Comparison of ENCODE assay signal across 8 mouse cellular contexts in genomic region chr9:53384873-53385272, GRCm38 (mm10). TPM values are rescaled to one million over a fixed set of nuclear protein-coding genes. Genes with fewer than 3 reads are reported as not detected.
DNase-seq lines count a peak whose midpoint lies in the region; ATAC-seq and TF ChIP-seq lines count a peak whose summit lies in the region.

No protein-coding gene starts in this region.

- DNase-seq in adrenal gland, postnatal 10 days, result peak; percentile 28
- DNase-seq in adrenal gland, postnatal 25 days, result no peak
- no peak for DNase-seq in lung, postnatal 0 days (ENCODE audit: low spot score)
- DNase-seq in lung, postnatal 25 days (ENCODE audit: low spot score), result no peak
- no peak for DNase-seq in embryo, embryonic 9.5 days (ENCODE audit: extremely low spot score)
- DNase-seq in thymus, postnatal 25 days, result no peak

- peak; percentile 3 for ATAC-seq in lung, postnatal 0 days
- peak; percentile 26 for ATAC-seq in intestine, postnatal 0 days
- ATAC-seq in neural tube, embryonic 14.5 days (ENCODE audit: low read depth), result peak; percentile 10; the same call in 1 of the 2 replicates

- no peaks in the 10 kb centered on the region for H3K36me3 ChIP-seq in lung, postnatal 0 days (ENCODE audit: insufficient read depth, low read length)
- peaks cover 7% of the 10 kb centered on the region; the same call in 1 of the 2 replicates for H3K36me3 ChIP-seq in intestine, postnatal 0 days (ENCODE audit: control insufficient read depth, insufficient read depth)
- H3K36me3 ChIP-seq in neural tube, embryonic 14.5 days (ENCODE audit: control insufficient read depth, insufficient read depth, low read length), result no peaks in the 10 kb centered on the region

- 5% methylated on average over 8 of the region's 8 CpGs for WGBS in lung, postnatal 0 days
- 4% methylated on average over 8 of the region's 8 CpGs for WGBS in intestine, postnatal 0 days
- WGBS in neural tube, embryonic 14.5 days, result 14% methylated on average over 8 of the region's 8 CpGs

- H3K4me1 ChIP-seq in lung, postnatal 0 days (ENCODE audit: insufficient read depth, low read depth, low read length), result peaks cover 5% of the 10 kb centered on the region
- H3K4me1 ChIP-seq in intestine, postnatal 0 days (replicated peaks; ENCODE audit: control insufficient read depth, insufficient read depth, low read length), result 0 out of 2 replicates have a peak, but pooled peaks cover 7% of the 10 kb centered on the region
- no peaks in the 10 kb centered on the region for H3K4me1 ChIP-seq in neural tube, embryonic 14.5 days (ENCODE audit: control insufficient read depth, insufficient read depth, low read length)

- H3K4me2 ChIP-seq in lung, postnatal 0 days (replicated peaks; ENCODE audit: low read depth, low read length), result peak overlapping the region; percentile 89
- H3K4me2 ChIP-seq in intestine, postnatal 0 days (replicated peaks; ENCODE audit: low read depth), result peak overlapping the region; percentile 90
- peak overlapping the region; percentile 98 for H3K4me2 ChIP-seq in neural tube, embryonic 14.5 days (ENCODE audit: low read depth, low read length)

- TF ChIP-seq CTCF in lung, postnatal 0 days (IDR thresholded peaks at IDR 0.05), result no peak
- TF ChIP-seq CTCF in intestine, postnatal 0 days (IDR thresholded peaks at IDR 0.05; ENCODE audit: low read depth), result no peak

- H3K27ac ChIP-seq in lung, postnatal 0 days (ENCODE audit: low read length), result peak overlapping the region; percentile 98
- H3K27ac ChIP-seq in intestine, postnatal 0 days (ENCODE audit: low read depth, low read length), result peak overlapping the region; percentile 94
- no peak overlapping the region; the same call in 1 of the 2 replicates for H3K27ac ChIP-seq in neural tube, embryonic 14.5 days (ENCODE audit: low read depth, low read length)

- H3K9me3 ChIP-seq in lung, postnatal 0 days (ENCODE audit: low read length), result no peaks in the 10 kb centered on the region
- no peaks in the 10 kb centered on the region for H3K9me3 ChIP-seq in intestine, postnatal 0 days (ENCODE audit: control insufficient read depth)
- H3K9me3 ChIP-seq in neural tube, embryonic 14.5 days (ENCODE audit: control insufficient read depth, low read length), result no peaks in the 10 kb centered on the region

- peak overlapping the region; percentile 82 for H3K4me3 ChIP-seq in lung, postnatal 0 days (ENCODE audit: low read depth, low read length)
- H3K4me3 ChIP-seq in intestine, postnatal 0 days (ENCODE audit: low read depth, low read length), result peak overlapping the region; percentile 70
- peak overlapping the region; percentile 63 for H3K4me3 ChIP-seq in neural tube, embryonic 14.5 days (ENCODE audit: low read depth, low read length)

- no peaks in the 10 kb centered on the region for H3K27me3 ChIP-seq in lung, postnatal 0 days (replicated peaks; ENCODE audit: insufficient read depth, low read length)
- no peaks in the 10 kb centered on the region for H3K27me3 ChIP-seq in intestine, postnatal 0 days (replicated peaks; ENCODE audit: control insufficient read depth, insufficient read depth, low read length)
- no peaks in the 10 kb centered on the region for H3K27me3 ChIP-seq in neural tube, embryonic 14.5 days (ENCODE audit: control insufficient read depth, insufficient read depth, low read length)

- H3K9ac ChIP-seq in lung, postnatal 0 days (replicated peaks; ENCODE audit: low read depth), result peak overlapping the region; percentile 89; the same call in 1 of the 2 replicates
- peak overlapping the region; percentile 84 for H3K9ac ChIP-seq in intestine, postnatal 0 days (ENCODE audit: low read depth, low read length)
- H3K9ac ChIP-seq in neural tube, embryonic 14.5 days (replicated peaks; ENCODE audit: low read depth, low read length), result no peak overlapping the region

- no peak for TF ChIP-seq EP300 in lung, postnatal 0 days (IDR thresholded peaks at IDR 0.05)

RNA-seq across cellular contexts. Expression of gene Kdelc2, which starts 1.0 kb away (rescaled TPM):
- 10 to 100 TPM; 14.5 to 15.6 TPM for total RNA-seq in adrenal gland, postnatal 10 days (2021)
- 11.8 and 13.3 TPM in 2 replicates for total RNA-seq in adrenal gland, postnatal 25 days (2021)
- 30.2 and 37.3 TPM in 2 replicates for polyA plus RNA-seq in lung, postnatal 0 days (2015; fragmentation: Nextera tagmentation; extraction: Ambion mirVana)
- polyA plus RNA-seq in intestine, postnatal 0 days (2015; fragmentation: Nextera tagmentation; extraction: Ambion mirVana), result 10.5 and 11.7 TPM in 2 replicates
- polyA plus RNA-seq in neural tube, embryonic 14.5 days (2014; fragmentation: Nextera tagmentation; extraction: Ambion mirVana), result 3.8 and 7.2 TPM in 2 replicates

RNA-seq across cellular contexts. Expression of gene 4930550C14Rik, which starts 17.3 kb away (rescaled TPM):
- total RNA-seq in adrenal gland, postnatal 10 days (2021), result 1 to 10 TPM; 1.6 to 2.0 TPM
- total RNA-seq in adrenal gland, postnatal 25 days (2021), result 1.4 and 2.5 TPM in 2 replicates
- 2.6 and 2.8 TPM in 2 replicates for polyA plus RNA-seq in lung, postnatal 0 days (2015; fragmentation: Nextera tagmentation; extraction: Ambion mirVana)
- polyA plus RNA-seq in intestine, postnatal 0 days (2015; fragmentation: Nextera tagmentation; extraction: Ambion mirVana), result 0.26 and 0.58 TPM in 2 replicates
- 0.16 and 0.49 TPM in 2 replicates for polyA plus RNA-seq in neural tube, embryonic 14.5 days (2014; fragmentation: Nextera tagmentation; extraction: Ambion mirVana)
